Mouse (Mus musculus) colon, adult 2 months (tissue): ENCODE data around the gene Gm6904. TPM values are rescaled to one million over a fixed set of nuclear protein-coding genes. Genes with fewer than 3 reads are reported as not detected.

Source experiments
- polyA plus RNA-seq: library from polyadenylated mRNA; depleted of rRNA; stranded (reverse); fragments of >200 nt; gene quantifications from 2 replicates; pipeline ENCODE4 v1.2.3, GENCODE M21; 2012; rRNA removed

Gene Gm6904
- not detected in 2 replicates for polyA plus RNA-seq

DNA sequence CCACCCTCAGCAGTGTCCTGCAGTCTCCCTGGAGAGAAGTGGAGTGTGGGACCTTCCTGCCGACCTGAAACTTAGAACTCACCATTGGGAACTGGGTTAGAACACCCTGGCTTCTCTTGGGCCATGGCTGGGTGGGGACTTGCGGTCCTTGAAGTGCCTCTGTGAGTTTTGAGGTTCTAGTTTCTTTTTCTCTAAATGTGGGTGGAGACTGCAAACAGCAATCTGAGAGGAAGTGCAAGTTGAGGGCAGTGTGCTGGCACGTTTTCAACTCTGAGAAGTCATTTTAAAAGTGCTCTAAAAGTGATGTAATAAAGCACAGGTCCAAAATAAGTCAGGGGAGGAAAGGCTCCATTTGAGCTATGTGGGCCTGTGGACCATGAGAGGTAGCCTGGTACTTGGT lies at the start of gene Gm6904:
Gm6904 (minus strand) TSS at position 161 of the 400 bp plus-strand sequence.

DNA sequence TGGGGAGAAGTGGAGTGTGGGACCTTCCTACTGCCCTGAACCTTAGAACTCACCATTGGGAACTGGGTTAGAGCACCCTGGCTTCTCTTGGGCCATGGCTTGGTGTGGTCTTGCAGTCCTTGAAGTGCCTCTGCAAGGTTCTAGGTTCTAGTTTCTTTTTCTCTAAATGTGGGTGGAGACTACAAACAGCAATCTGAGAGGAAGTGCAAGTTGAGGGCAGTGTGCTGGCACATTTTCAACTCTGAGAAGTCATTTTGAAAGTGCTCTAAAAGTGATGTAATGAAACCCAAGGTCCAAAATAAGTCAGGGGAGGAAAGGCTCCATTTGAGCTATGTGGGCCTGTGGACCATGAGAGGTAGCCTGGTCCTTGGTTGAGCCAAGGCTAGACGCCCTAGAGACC lies 37.4 kb upstream of the Gm6904 start, which contains the start of gene Phf11a:
Phf11a (minus strand) TSS at position 132 of the 400 bp plus-strand sequence.

DNA sequence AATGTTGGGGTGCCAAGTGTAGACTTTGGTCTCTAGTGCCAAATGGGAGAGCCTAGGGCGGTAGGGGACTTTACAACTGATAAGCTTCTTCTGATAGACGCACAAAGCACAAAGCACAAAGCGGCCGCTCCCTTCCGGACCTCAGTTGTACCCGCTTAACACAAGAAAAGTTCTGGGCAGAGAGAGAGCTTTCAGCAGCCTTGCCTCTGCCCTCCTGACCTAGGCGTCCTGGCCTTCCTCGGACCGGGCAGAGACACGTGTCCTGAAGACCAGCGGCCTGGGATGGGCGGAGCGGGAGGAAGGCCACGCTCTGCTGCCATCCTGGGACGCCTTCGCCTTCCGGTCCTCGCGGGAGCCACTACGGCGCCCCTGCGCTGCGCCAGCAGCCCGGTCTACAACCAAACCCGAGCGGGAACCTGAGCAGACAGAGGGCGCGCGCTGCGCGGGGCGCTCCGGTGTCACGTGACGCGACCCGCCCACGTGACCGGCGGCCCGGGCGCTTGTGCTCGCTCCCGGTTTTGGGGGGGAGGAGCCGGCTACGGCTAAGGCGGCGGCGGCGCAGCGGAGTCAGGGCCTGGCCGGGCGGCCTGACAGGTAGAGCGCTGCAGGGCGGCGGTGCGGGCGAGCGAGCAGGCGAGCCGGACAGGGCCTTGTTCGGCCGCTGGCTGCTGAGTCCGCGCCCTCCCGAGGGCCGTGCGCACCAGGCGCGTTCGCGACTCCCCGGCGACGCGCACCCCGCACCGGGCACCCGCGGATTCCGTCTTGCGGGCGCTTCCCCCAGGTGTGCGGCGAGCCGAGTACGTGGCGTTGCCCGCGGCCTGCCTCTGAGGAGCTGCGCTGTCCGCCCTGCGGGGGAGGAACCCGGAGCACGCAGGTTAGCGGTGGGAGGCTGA lies 59.1 kb downstream of the Gm6904 start, which contains the start of gene Rcbtb1:
Rcbtb1 (plus strand) TSS at position 499 of the 893 bp plus-strand sequence.

Other genes starting within 250 kb of the Gm6904 start
- gene 1700129C05Rik, start 117.3 kb downstream of the Gm6904 start, polyA plus RNA-seq, result not detected in 2 replicates
- gene Gm5142, start 81.5 kb downstream of the Gm6904 start, polyA plus RNA-seq, result not detected in 2 replicates
- 14.5 and 15.6 TPM in 2 replicates for gene Rcbtb1, start 59.0 kb downstream of the Gm6904 start, polyA plus RNA-seq
- gene Phf11a, start 37.3 kb upstream of the Gm6904 start, polyA plus RNA-seq, result 0.16 and 0.27 TPM in 2 replicates
- gene Phf11b, start 81.1 kb upstream of the Gm6904 start, polyA plus RNA-seq, result 0.31 and 0.72 TPM in 2 replicates
- gene Phf11d, start 105.3 kb upstream of the Gm6904 start, polyA plus RNA-seq, result 3.6 and 4.1 TPM in 2 replicates
- 0.38 and 0.39 TPM in 2 replicates for gene Phf11c, start 135.2 kb upstream of the Gm6904 start, polyA plus RNA-seq
- gene Setdb2, start 180.7 kb upstream of the Gm6904 start, polyA plus RNA-seq, result 5.8 and 8.5 TPM in 2 replicates
- gene Cab39l, start 180.8 kb upstream of the Gm6904 start, polyA plus RNA-seq, result 4.6 and 4.7 TPM in 2 replicates